Mouse (Mus musculus): ENCODE measurements around the gene Klhl4. TPM values are rescaled to one million over a fixed set of nuclear protein-coding genes. Genes with fewer than 3 reads are reported as not detected.
A peak's percentile ranks its signal among the peaks of the same experiment; 100 is the strongest.

Gene Klhl4
- total RNA-seq (2021): 1 to 10 TPM; 5.5 to 6.3 TPM

- peak; percentile 3 to 5 for DNase-seq
These were observed at the start of gene Klhl4 for GRCm38 (mm10) chrX:114473782-114474731. Klhl4 (plus strand) TSS chrX:114474333.

- no peak for DNase-seq
These were observed 10.0 kb downstream of the Klhl4 start for GRCm38 (mm10) chrX:114484153-114484552.

- no peak for DNase-seq
These were observed 12.6 kb downstream of the Klhl4 start for GRCm38 (mm10) chrX:114486691-114487090.

GRCm38 (mm10) chrX:114558141-114558540 is 84.0 kb downstream of the Klhl4 start:
- DNase-seq: no peak

- DNase-seq: no peak
These were observed 108.2 kb downstream of the Klhl4 start for GRCm38 (mm10) chrX:114582311-114582710.

Data from layer of hippocampus, postnatal 36 days (tissue).